Mouse (Mus musculus): ENCODE results near the gene Palld. TPM values are rescaled to one million over a fixed set of nuclear protein-coding genes. Genes with fewer than 3 reads are reported as not detected.

The Palld gene
- polyA plus RNA-seq, 1 experiment from 2014 or later, result 83.1 TPM

GRCm38 (mm10) chr8:61487597-61488156 lies 414.8 kb downstream of the Palld start, which contains the start of gene Cbr4:
TSS of gene Cbr4 (plus strand) at chr8:61487734.
- ATAC-seq (ENCODE audit: insufficient read depth, low FRiP score), result peak; percentile 92
- Histone ChIP-seq H3K36me3 (ENCODE audit: control insufficient read depth, insufficient read depth, low read length) (no peaks in the 10 kb centered on the region), H3K9me3 (replicated peaks; ENCODE audit: control insufficient read depth, low read length) (no peaks in the 10 kb centered on the region), H3K27me3 (ENCODE audit: control insufficient read depth, insufficient read depth, low read length) (no peaks in the 10 kb centered on the region), H3K9ac (ENCODE audit: low read length) (peak within 1 kb of the TSS; percentile 93), H3K4me2 (ENCODE audit: low read depth, low read length) (peak within 1 kb of the TSS; percentile 74), H3K4me1 (ENCODE audit: control insufficient read depth, insufficient read depth, low read length) (0 out of 2 replicates have a peak, but pooled peaks cover 4% of the 10 kb centered on the region), H3K4me3 (replicated peaks; ENCODE audit: low read length) (peak within 1 kb of the TSS; percentile 82), H3K27ac (ENCODE audit: low read length) (peak within 1 kb of the TSS; percentile 93)
- WGBS, result under 1% methylated on average over 29 of the region's 29 CpGs

GRCm38 (mm10) chr8:61486923-61487529 lies 415.5 kb downstream of the Palld start:
- H3K27ac ChIP-seq (ENCODE audit: low read length), result no peak overlapping the region
- no peak overlapping the region for H3K4me2 ChIP-seq (ENCODE audit: low read depth, low read length)
- 0 out of 2 replicates have a peak, but pooled peaks cover 4% of the 10 kb centered on the region for H3K4me1 ChIP-seq (ENCODE audit: control insufficient read depth, insufficient read depth, low read length)
- peak overlapping the region; percentile 93; the same call in 1 of the 2 replicates for H3K9ac ChIP-seq (ENCODE audit: low read length)
- no peaks in the 10 kb centered on the region for H3K9me3 ChIP-seq (replicated peaks; ENCODE audit: control insufficient read depth, low read length)
- no peaks in the 10 kb centered on the region for H3K36me3 ChIP-seq (ENCODE audit: control insufficient read depth, insufficient read depth, low read length)
- H3K4me3 ChIP-seq (replicated peaks; ENCODE audit: low read length), result peak overlapping the region; percentile 82; the same call in 1 of the 2 replicates
- H3K27me3 ChIP-seq (ENCODE audit: control insufficient read depth, insufficient read depth, low read length), result no peaks in the 10 kb centered on the region
- 94% methylated on average over 2 of the region's 2 CpGs for WGBS
- ATAC-seq (ENCODE audit: insufficient read depth, low FRiP score), result no peak

GRCm38 (mm10) chr8:61480260-61480967 lies 422.1 kb downstream of the Palld start:
- 81% methylated on average over 14 of the region's 14 CpGs for WGBS
- no peak for ATAC-seq (ENCODE audit: insufficient read depth, low FRiP score)
- Histone ChIP-seq H3K9ac (ENCODE audit: low read length) (no peak overlapping the region), H3K4me3 (replicated peaks; ENCODE audit: low read length) (no peak overlapping the region), H3K4me1 (ENCODE audit: control insufficient read depth, insufficient read depth, low read length) (peaks cover 5% of the 10 kb centered on the region; the same call in 1 of the 2 replicates), H3K36me3 (ENCODE audit: control insufficient read depth, insufficient read depth, low read length) (no peaks in the 10 kb centered on the region), H3K9me3 (replicated peaks; ENCODE audit: control insufficient read depth, low read length) (no peaks in the 10 kb centered on the region), H3K4me2 (ENCODE audit: low read depth, low read length) (no peak overlapping the region), H3K27me3 (ENCODE audit: control insufficient read depth, insufficient read depth, low read length) (no peaks in the 10 kb centered on the region), H3K27ac (ENCODE audit: low read length) (no peak overlapping the region)

GRCm38 (mm10) chr8:61479506-61480214 lies 422.8 kb downstream of the Palld start:
- Histone ChIP-seq H3K4me2 (ENCODE audit: low read depth, low read length) (no peak overlapping the region), H3K27ac (ENCODE audit: low read length) (no peak overlapping the region), H3K27me3 (ENCODE audit: control insufficient read depth, insufficient read depth, low read length) (no peaks in the 10 kb centered on the region), H3K4me1 (ENCODE audit: control insufficient read depth, insufficient read depth, low read length) (peaks cover 5% of the 10 kb centered on the region; the same call in 1 of the 2 replicates), H3K36me3 (ENCODE audit: control insufficient read depth, insufficient read depth, low read length) (no peaks in the 10 kb centered on the region), H3K9ac (ENCODE audit: low read length) (no peak overlapping the region), H3K9me3 (replicated peaks; ENCODE audit: control insufficient read depth, low read length) (no peaks in the 10 kb centered on the region), H3K4me3 (replicated peaks; ENCODE audit: low read length) (no peak overlapping the region)
- ATAC-seq (ENCODE audit: insufficient read depth, low FRiP score), result peak; percentile 63; the same call in 1 of the 2 replicates
- 53% methylated on average over 11 of the region's 11 CpGs for WGBS

GRCm38 (mm10) chr8:61478793-61479192 lies 423.7 kb downstream of the Palld start:
- no peak for ATAC-seq (ENCODE audit: insufficient read depth, low FRiP score)

GRCm38 (mm10) chr8:61478150-61478549 lies 424.3 kb downstream of the Palld start:
- 92% methylated on average over 4 of the region's 4 CpGs for WGBS
- no peaks in the 10 kb centered on the region for H3K36me3 ChIP-seq (ENCODE audit: control insufficient read depth, insufficient read depth, low read length)

More at GRCm38 (mm10) chr8:61478793-61479192, 423.7 kb downstream of the Palld start:
- H3K4me1 ChIP-seq (ENCODE audit: control insufficient read depth, insufficient read depth, low read length), result peaks cover 5% of the 10 kb centered on the region; the same call in 1 of the 2 replicates
- H3K27me3 ChIP-seq (ENCODE audit: control insufficient read depth, insufficient read depth, low read length), result no peaks in the 10 kb centered on the region
- H3K36me3 ChIP-seq (ENCODE audit: control insufficient read depth, insufficient read depth, low read length), result no peaks in the 10 kb centered on the region
- H3K9ac ChIP-seq (ENCODE audit: low read length), result no peak overlapping the region
- WGBS, result 55% methylated on average over 8 of the region's 8 CpGs
- H3K4me3 ChIP-seq (replicated peaks; ENCODE audit: low read length), result no peak overlapping the region
- H3K27ac ChIP-seq (ENCODE audit: low read length), result no peak overlapping the region
- no peak overlapping the region for H3K4me2 ChIP-seq (ENCODE audit: low read depth, low read length)
- no peaks in the 10 kb centered on the region for H3K9me3 ChIP-seq (replicated peaks; ENCODE audit: control insufficient read depth, low read length)

GRCm38 (mm10) chr8:61476160-61476559 lies 426.3 kb downstream of the Palld start:
- WGBS, result 73% methylated on average over 9 of the region's 9 CpGs
- no peak overlapping the region for H3K4me2 ChIP-seq (ENCODE audit: low read depth, low read length)
- no peak for ATAC-seq (ENCODE audit: insufficient read depth, low FRiP score)
- H3K4me1 ChIP-seq (ENCODE audit: control insufficient read depth, insufficient read depth, low read length), result peaks cover 5% of the 10 kb centered on the region; the same call in 1 of the 2 replicates
- H3K27ac ChIP-seq (ENCODE audit: low read length), result no peak overlapping the region; the same call in 1 of the 2 replicates
- H3K4me3 ChIP-seq (replicated peaks; ENCODE audit: low read length), result no peak overlapping the region
- no peaks in the 10 kb centered on the region for H3K9me3 ChIP-seq (replicated peaks; ENCODE audit: control insufficient read depth, low read length)
- H3K27me3 ChIP-seq (ENCODE audit: control insufficient read depth, insufficient read depth, low read length), result no peaks in the 10 kb centered on the region
- no peaks in the 10 kb centered on the region for H3K36me3 ChIP-seq (ENCODE audit: control insufficient read depth, insufficient read depth, low read length)
- H3K9ac ChIP-seq (ENCODE audit: low read length), result no peak overlapping the region

More at GRCm38 (mm10) chr8:61478150-61478549, 424.3 kb downstream of the Palld start:
- Histone ChIP-seq H3K27ac (ENCODE audit: low read length) (no peak overlapping the region), H3K9ac (ENCODE audit: low read length) (no peak overlapping the region), H3K4me2 (ENCODE audit: low read depth, low read length) (no peak overlapping the region), H3K9me3 (replicated peaks; ENCODE audit: control insufficient read depth, low read length) (no peaks in the 10 kb centered on the region), H3K4me1 (ENCODE audit: control insufficient read depth, insufficient read depth, low read length) (peaks cover 5% of the 10 kb centered on the region; the same call in 1 of the 2 replicates), H3K4me3 (replicated peaks; ENCODE audit: low read length) (no peak overlapping the region), H3K27me3 (ENCODE audit: control insufficient read depth, insufficient read depth, low read length) (no peaks in the 10 kb centered on the region)
- no peak for ATAC-seq (ENCODE audit: insufficient read depth, low FRiP score)

GRCm38 (mm10) chr8:61475251-61475673 lies 427.2 kb downstream of the Palld start:
- peak; percentile 70 for ATAC-seq (ENCODE audit: insufficient read depth, low FRiP score)
- Histone ChIP-seq H3K36me3 (ENCODE audit: control insufficient read depth, insufficient read depth, low read length) (no peaks in the 10 kb centered on the region), H3K27ac (ENCODE audit: low read length) (peak overlapping the region; percentile 66), H3K27me3 (ENCODE audit: control insufficient read depth, insufficient read depth, low read length) (no peaks in the 10 kb centered on the region), H3K9ac (ENCODE audit: low read length) (no peak overlapping the region), H3K4me3 (replicated peaks; ENCODE audit: low read length) (no peak overlapping the region), H3K4me1 (ENCODE audit: control insufficient read depth, insufficient read depth, low read length) (peaks cover 5% of the 10 kb centered on the region; the same call in 1 of the 2 replicates), H3K4me2 (ENCODE audit: low read depth, low read length) (no peak overlapping the region), H3K9me3 (replicated peaks; ENCODE audit: control insufficient read depth, low read length) (no peaks in the 10 kb centered on the region)
- WGBS, result 33% methylated on average over 6 of the region's 6 CpGs

Data from stomach, embryonic 16.5 days (tissue).